Mouse (Mus musculus): ENCODE data around the gene Thada. TPM values are rescaled to one million over a fixed set of nuclear protein-coding genes. Genes with fewer than 3 reads are reported as not detected.
A peak's percentile ranks its signal among the peaks of the same experiment; 100 is the strongest.

The Thada gene
- total and polyA plus RNA-seq, 3 experiments: 17.3 to 26.7 (median 22.2) TPM

DNA sequence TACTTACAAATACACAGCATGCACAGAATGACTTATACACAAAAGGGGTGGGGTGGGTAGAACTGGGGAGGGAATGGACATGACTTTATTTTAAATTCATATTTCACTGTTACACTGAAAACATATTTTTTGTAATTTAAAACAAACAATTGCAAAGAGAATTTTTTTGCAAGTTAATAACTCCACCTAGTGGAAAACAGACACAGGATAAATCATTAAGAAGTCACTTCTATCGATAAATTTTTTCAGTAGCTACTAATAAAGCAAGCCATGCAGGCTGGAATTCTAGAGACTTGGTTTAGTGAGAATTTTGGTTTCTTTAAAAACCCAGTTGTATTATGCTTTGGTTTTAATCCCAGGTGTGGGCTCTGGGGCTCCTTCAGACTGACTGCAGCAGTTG, 41.7 kb downstream of the Thada start:
- no peak overlapping the region for H3K4me2 ChIP-seq (ENCODE audit: insufficient read depth, low read depth, poor library complexity, severe bottlenecking)
- in situ Hi-C loops (cut with MboI; ENCODE audit: low pct_ligation_motif_present, low pct_unique_long_range_greater_than_20kb, low sequenced_read_pairs): no loop called here
- TF ChIP-seq POLR2A (IDR thresholded peaks at IDR 0.05; ENCODE audit: low read depth, low read length): no peak
- TF ChIP-seq SMC3 (IDR thresholded peaks at IDR 0.05; ENCODE audit: low read depth, low read length): no peak
- TF ChIP-seq TBP (conservative IDR thresholded peaks at IDR 0.05; ENCODE audit: low read depth, low read length): no peak
- no peak for TF ChIP-seq USF2 (conservative IDR thresholded peaks at IDR 0.05; ENCODE audit: low read depth, low read length)
- peaks cover 45 to 70% of the 10 kb centered on the region in 2 experiments for H3K36me3 ChIP-seq (replicated peaks in 1 of 2; ENCODE audit: control insufficient read depth in 1 of 2, insufficient read depth in 1 of 2, low read length in 1 of 2)
- no peaks in the 10 kb centered on the region for H3K79me2 ChIP-seq (replicated peaks; ENCODE audit: control insufficient read depth, extremely low read depth, insufficient read depth, poor library complexity, severe bottlenecking)
- H3K27me3 ChIP-seq (replicated peaks): no peaks in the 10 kb centered on the region
- H3K4me1 ChIP-seq (ENCODE audit: control insufficient read depth in 1 of 2, insufficient read depth in 2 of 2): peaks cover 7 to 44% of the 10 kb centered on the region in 2 experiments; a peak in 3 of 4 replicates
- no peak overlapping the region for H3K4me3 ChIP-seq (replicated peaks in 1 of 3; ENCODE audit: low read depth in 2 of 3, low read length in 2 of 3, poor library complexity in 1 of 3)
- no peak for DNase-seq (ENCODE audit: extremely low read depth)
- H3K27ac ChIP-seq (ENCODE audit: insufficient read depth, low read depth): no peak overlapping the region
- H3K9me3 ChIP-seq (replicated peaks; ENCODE audit: low read length): no peaks in the 10 kb centered on the region
- H3K9ac ChIP-seq (ENCODE audit: insufficient read depth, low read depth): no peak overlapping the region
- dilution Hi-C loops (cut with MboI; ENCODE audit: extremely low pct_ligation_motif_present, extremely low pct_unique_long_range_greater_than_20kb, low sequenced_read_pairs): no loop called here

DNA sequence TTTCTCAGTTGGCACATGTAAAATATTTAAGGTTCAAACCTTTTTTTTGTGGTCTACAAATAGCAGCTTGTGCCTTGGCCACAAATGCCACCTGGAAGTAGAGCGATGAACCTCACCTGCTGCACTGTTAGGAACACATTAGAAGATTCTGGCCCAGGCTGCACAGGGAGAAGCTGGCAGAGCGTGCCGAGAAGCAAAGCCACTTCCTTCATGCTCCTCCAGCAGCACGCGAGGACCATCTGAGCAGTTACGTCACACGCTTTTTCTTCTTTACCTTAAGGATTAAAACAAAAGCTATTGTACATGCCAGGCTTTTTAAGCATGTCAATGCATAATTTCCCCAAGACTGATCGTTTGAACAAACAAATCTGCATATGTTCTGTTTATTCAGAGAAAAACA, 43.1 kb downstream of the Thada start:
- peak overlapping the region; percentile 11 for H3K27ac ChIP-seq (ENCODE audit: insufficient read depth, low read depth)
- peak; percentile 66 for DNase-seq (ENCODE audit: extremely low read depth)

DNA sequence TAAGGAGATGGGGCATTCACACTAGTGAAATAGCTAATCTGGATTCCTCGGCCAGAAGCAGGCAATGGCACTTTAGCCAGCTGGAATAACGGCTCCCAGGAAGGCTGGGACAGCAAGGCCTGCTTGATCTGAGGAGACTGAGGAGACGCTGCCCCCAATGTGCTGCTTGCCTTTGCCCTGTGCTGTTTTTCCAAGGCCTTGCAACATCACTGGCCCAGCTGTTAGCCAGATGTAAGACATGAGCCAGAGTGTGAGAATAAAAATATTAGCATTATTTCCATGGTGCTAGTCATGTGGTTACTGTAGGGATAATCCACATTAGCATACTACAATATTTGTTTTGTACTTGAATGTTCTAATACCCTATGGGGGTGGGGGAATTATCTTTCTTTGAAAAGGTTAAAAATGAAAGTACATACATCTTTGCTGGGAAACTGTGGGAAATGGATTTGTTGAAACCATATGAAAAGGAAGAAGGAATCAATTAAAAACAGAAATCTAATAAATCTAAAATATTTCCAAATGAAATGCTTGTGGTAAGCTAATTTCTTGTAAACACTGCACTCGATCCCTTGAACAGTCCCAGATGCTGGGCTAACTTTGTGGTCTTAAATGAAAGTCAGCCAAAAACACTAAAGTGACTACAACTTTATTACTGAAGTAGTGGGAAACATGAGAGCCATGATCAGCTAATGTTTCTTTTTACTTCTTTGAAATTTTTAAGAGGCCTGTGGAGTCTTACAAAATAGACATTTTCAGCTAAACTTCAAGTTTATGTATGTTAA, 43.8 kb downstream of the Thada start:
- peaks cover 34 to 59% of the 10 kb centered on the region in 2 experiments for H3K36me3 ChIP-seq (replicated peaks in 1 of 2; ENCODE audit: control insufficient read depth in 1 of 2, insufficient read depth in 1 of 2, low read length in 1 of 2)

More for the DNA sequence above, 43.1 kb downstream of the Thada start:
- in situ Hi-C loops (cut with MboI; ENCODE audit: low pct_ligation_motif_present, low pct_unique_long_range_greater_than_20kb, low sequenced_read_pairs) (no loop called here), dilution Hi-C loops (cut with MboI; ENCODE audit: extremely low pct_ligation_motif_present, extremely low pct_unique_long_range_greater_than_20kb, low sequenced_read_pairs) (no loop called here)
- Histone ChIP-seq H3K36me3 (replicated peaks in 1 of 2; ENCODE audit: control insufficient read depth in 1 of 2, insufficient read depth in 1 of 2, low read length in 1 of 2) (peaks cover 36 to 61% of the 10 kb centered on the region in 2 experiments), H3K4me3 (replicated peaks in 1 of 3; ENCODE audit: low read depth in 2 of 3, low read length in 2 of 3, poor library complexity in 1 of 3) (no peak overlapping the region), H3K9me3 (replicated peaks; ENCODE audit: low read length) (no peaks in the 10 kb centered on the region), H3K27me3 (replicated peaks) (no peaks in the 10 kb centered on the region), H3K9ac (ENCODE audit: insufficient read depth, low read depth) (no peak overlapping the region), H3K79me2 (replicated peaks; ENCODE audit: control insufficient read depth, extremely low read depth, insufficient read depth, poor library complexity, severe bottlenecking) (no peaks in the 10 kb centered on the region), H3K4me1 (ENCODE audit: control insufficient read depth in 1 of 2, insufficient read depth in 2 of 2) (peaks cover 7 to 53% of the 10 kb centered on the region in 2 experiments; a peak in 3 of 4 replicates), H3K4me2 (ENCODE audit: insufficient read depth, low read depth, poor library complexity, severe bottlenecking) (0 out of 2 replicates have a peak overlapping the region, but pooled peaks have one; percentile 3)
- peak; percentile 77 for TF ChIP-seq ETS1 (conservative IDR thresholded peaks at IDR 0.05; ENCODE audit: low read depth, low read length)
- no peak for TF ChIP-seq NRF1 (IDR thresholded peaks at IDR 0.05; ENCODE audit: low read depth, low read length)
- TF ChIP-seq BHLHE40 (IDR thresholded peaks at IDR 0.05; ENCODE audit: low read depth, low read length): peak; percentile 92
- 0 out of 2 replicates have a peak, but pooled peaks have one; percentile 13 for TF ChIP-seq MYC (IDR thresholded peaks at IDR 0.05; ENCODE audit: low read depth, low read length)

More for the DNA sequence above, 43.8 kb downstream of the Thada start:
- Histone ChIP-seq H3K27me3 (replicated peaks) (no peaks in the 10 kb centered on the region), H3K4me2 (ENCODE audit: insufficient read depth, low read depth, poor library complexity, severe bottlenecking) (peak overlapping the region; percentile 23; the same call in 1 of the 2 replicates), H3K9me3 (replicated peaks; ENCODE audit: low read length) (no peaks in the 10 kb centered on the region), H3K4me3 (replicated peaks in 1 of 3; ENCODE audit: low read depth in 2 of 3, low read length in 2 of 3, poor library complexity in 1 of 3) (no peak overlapping the region), H3K9ac (ENCODE audit: insufficient read depth, low read depth) (no peak overlapping the region), H3K79me2 (replicated peaks; ENCODE audit: control insufficient read depth, extremely low read depth, insufficient read depth, poor library complexity, severe bottlenecking) (peaks cover 2% of the 10 kb centered on the region; the same call in 1 of the 2 replicates), H3K27ac (ENCODE audit: insufficient read depth, low read depth) (peak overlapping the region; percentile 62), H3K4me1 (ENCODE audit: control insufficient read depth in 1 of 2, insufficient read depth in 2 of 2) (peaks cover 7 to 55% of the 10 kb centered on the region in 2 experiments; a peak in 3 of 4 replicates)
- in situ Hi-C loops (cut with MboI; ENCODE audit: low pct_ligation_motif_present, low pct_unique_long_range_greater_than_20kb, low sequenced_read_pairs): no loop called here
- TF ChIP-seq JUND (conservative IDR thresholded peaks at IDR 0.05; ENCODE audit: low read depth, low read length) (no peak), ETS1 (conservative IDR thresholded peaks at IDR 0.05; ENCODE audit: low read depth, low read length) (peak; percentile 95), EP300 (IDR thresholded peaks at IDR 0.05; ENCODE audit: low read length) (peak; percentile 20; the same call in 1 of the 2 replicates), SIN3A (IDR thresholded peaks at IDR 0.05; ENCODE audit: low read length) (0 out of 2 replicates have a peak, but pooled peaks have one; percentile 44), TCF12 (IDR thresholded peaks at IDR 0.05; ENCODE audit: low read depth, low read length) (peak; percentile 52; the same call in 1 of the 2 replicates), BHLHE40 (IDR thresholded peaks at IDR 0.05; ENCODE audit: low read depth, low read length) (peak; percentile 64), MEF2A (IDR thresholded peaks at IDR 0.05; ENCODE audit: borderline replicate concordance, low read depth, low read length) (peak; percentile 47; the same call in 1 of the 2 replicates), POLR2AphosphoS2 (IDR thresholded peaks at IDR 0.05; ENCODE audit: low read depth, low read length) (no peak)
- no peak for DNase-seq (ENCODE audit: extremely low read depth)
- dilution Hi-C loops (cut with MboI; ENCODE audit: extremely low pct_ligation_motif_present, extremely low pct_unique_long_range_greater_than_20kb, low sequenced_read_pairs): no loop called here

All from CH12.LX (cell line).